Mouse (Mus musculus): ENCODE measurements around the gene Fam50a. TPM values are rescaled to one million over a fixed set of nuclear protein-coding genes. Genes with fewer than 3 reads are reported as not detected.

Fam50a gene
- polyA plus RNA-seq, 1 experiment from 2014 or later = 58.1 TPM

- no peak for DNase-seq (ENCODE audit: low spot score)
- no peaks in the 10 kb centered on the region for H3K27me3 ChIP-seq (ENCODE audit: control insufficient read depth, insufficient read depth, low read length)
- H3K4me2 ChIP-seq (ENCODE audit: low read depth) = peak overlapping the region; percentile 59
- peak overlapping the region; percentile 51 for H3K4me3 ChIP-seq (ENCODE audit: low read depth, low read length)
- 72% methylated on average over 10 of the region's 10 CpGs for WGBS
- H3K9ac ChIP-seq (ENCODE audit: low read length) = peak overlapping the region; percentile 73
- no peak for ATAC-seq (ENCODE audit: insufficient read depth, low FRiP score, low TSS enrichment)
- H3K9me3 ChIP-seq (ENCODE audit: control insufficient read depth, low read length) = no peaks in the 10 kb centered on the region
- no peak overlapping the region for H3K27ac ChIP-seq (ENCODE audit: low read depth, low read length)
- no peaks in the 10 kb centered on the region for H3K36me3 ChIP-seq (ENCODE audit: control insufficient read depth, insufficient read depth, low read length)
- no peaks in the 10 kb centered on the region for H3K4me1 ChIP-seq (ENCODE audit: control insufficient read depth, insufficient read depth, low read length)
Measured at GRCm38 (mm10) chrX:74367512-74367911, 54.7 kb downstream of the Fam50a start.

- no peak overlapping the region for H3K27ac ChIP-seq (ENCODE audit: low read depth, low read length)
- WGBS = 25% methylated on average over 35 of the region's 49 CpGs
Measured at GRCm38 (mm10) chrX:74368209-74368909, 55.5 kb downstream of the Fam50a start.

More at GRCm38 (mm10) chrX:74368209-74368909, 55.5 kb downstream of the Fam50a start:
- peak; percentile 75 for ATAC-seq (ENCODE audit: insufficient read depth, low FRiP score, low TSS enrichment)
- no peaks in the 10 kb centered on the region for H3K4me1 ChIP-seq (ENCODE audit: control insufficient read depth, insufficient read depth, low read length)
- H3K36me3 ChIP-seq (ENCODE audit: control insufficient read depth, insufficient read depth, low read length) = no peaks in the 10 kb centered on the region
- H3K9ac ChIP-seq (ENCODE audit: low read length) = peak overlapping the region; percentile 73
- no peaks in the 10 kb centered on the region for H3K27me3 ChIP-seq (ENCODE audit: control insufficient read depth, insufficient read depth, low read length)
- H3K4me3 ChIP-seq (ENCODE audit: low read depth, low read length) = peak overlapping the region; percentile 51
- H3K4me2 ChIP-seq (ENCODE audit: low read depth) = peak overlapping the region; percentile 59
- DNase-seq (ENCODE audit: low spot score) = peak; percentile 76
- H3K9me3 ChIP-seq (ENCODE audit: control insufficient read depth, low read length) = no peaks in the 10 kb centered on the region

Small RNAs within 50 kb of the gene (microRNA-seq; reads per million reads assigned to microRNA genes)
- not detected for gene Mir7091
- not detected for gene Mir7092

Other genes starting within 250 kb of the Fam50a start
- gene Opn1mw, start 185.6 kb upstream of the Fam50a start, polyA plus RNA-seq (2014; fragmentation: Nextera tagmentation; extraction: Ambion mirVana) = not detected in 2 replicates
- gene Mecp2, start 177.7 kb upstream of the Fam50a start, polyA plus RNA-seq (2014; fragmentation: Nextera tagmentation; extraction: Ambion mirVana) = 15.6 and 16.2 TPM in 2 replicates
- gene Tex28, start 145.2 kb upstream of the Fam50a start, polyA plus RNA-seq (2014; fragmentation: Nextera tagmentation; extraction: Ambion mirVana) = not detected in 2 replicates
- gene Tktl1, start 135.8 kb upstream of the Fam50a start, polyA plus RNA-seq (2014; fragmentation: Nextera tagmentation; extraction: Ambion mirVana) = not detected in 2 replicates
- gene Flna, start 63.2 kb upstream of the Fam50a start, polyA plus RNA-seq (2014; fragmentation: Nextera tagmentation; extraction: Ambion mirVana) = 243 and 246 TPM in 2 replicates
- 24.0 and 31.9 TPM in 2 replicates for gene Emd, start 58.3 kb upstream of the Fam50a start, polyA plus RNA-seq (2014; fragmentation: Nextera tagmentation; extraction: Ambion mirVana)
- 741 and 756 TPM in 2 replicates for gene Rpl10, start 42.2 kb upstream of the Fam50a start, polyA plus RNA-seq (2014; fragmentation: Nextera tagmentation; extraction: Ambion mirVana)
- 56.1 and 58.5 TPM in 2 replicates for gene Taz, start 31.1 kb upstream of the Fam50a start, polyA plus RNA-seq (2014; fragmentation: Nextera tagmentation; extraction: Ambion mirVana)
- gene Dnase1l1, start 30.7 kb upstream of the Fam50a start, polyA plus RNA-seq (2014; fragmentation: Nextera tagmentation; extraction: Ambion mirVana) = 4.6 and 6.2 TPM in 2 replicates
- gene Atp6ap1, start 15.9 kb upstream of the Fam50a start, polyA plus RNA-seq (2014; fragmentation: Nextera tagmentation; extraction: Ambion mirVana) = 116 and 138 TPM in 2 replicates
- gene Gdi1, start 8.0 kb upstream of the Fam50a start, polyA plus RNA-seq (2014; fragmentation: Nextera tagmentation; extraction: Ambion mirVana) = 469 and 512 TPM in 2 replicates
- gene Plxna3, start 16.0 kb downstream of the Fam50a start, polyA plus RNA-seq (2014; fragmentation: Nextera tagmentation; extraction: Ambion mirVana) = 21.2 and 22.5 TPM in 2 replicates
- gene Lage3, start 40.6 kb downstream of the Fam50a start, polyA plus RNA-seq (2014; fragmentation: Nextera tagmentation; extraction: Ambion mirVana) = 89.0 and 102 TPM in 2 replicates
- gene Ubl4a, start 60.2 kb downstream of the Fam50a start, polyA plus RNA-seq (2014; fragmentation: Nextera tagmentation; extraction: Ambion mirVana) = 69.8 and 72.0 TPM in 2 replicates
- 9.6 and 11.6 TPM in 2 replicates for gene Slc10a3, start 60.3 kb downstream of the Fam50a start, polyA plus RNA-seq (2014; fragmentation: Nextera tagmentation; extraction: Ambion mirVana)
- 27.8 and 30.8 TPM in 2 replicates for gene Fam3a, start 80.2 kb downstream of the Fam50a start, polyA plus RNA-seq (2014; fragmentation: Nextera tagmentation; extraction: Ambion mirVana)
- 24.4 and 27.7 TPM in 2 replicates for gene Ikbkg, start 80.3 kb downstream of the Fam50a start, polyA plus RNA-seq (2014; fragmentation: Nextera tagmentation; extraction: Ambion mirVana)
- 59.4 and 60.7 TPM in 2 replicates for gene G6pdx, start 116.2 kb downstream of the Fam50a start, polyA plus RNA-seq (2014; fragmentation: Nextera tagmentation; extraction: Ambion mirVana)
- not detected in 2 replicates for gene Gm6880, start 168.4 kb downstream of the Fam50a start, polyA plus RNA-seq (2014; fragmentation: Nextera tagmentation; extraction: Ambion mirVana)

Data from neural tube, embryonic 11.5 days (tissue).